Mouse (Mus musculus) stomach, postnatal 0 days (tissue): ENCODE data around the gene Mknk2.

Source experiments
- CTCF ChIP-seq: IDR thresholded peaks from 2 replicates; pipeline ENCODE4 v1.5.1; 2016; ENCODE audit warnings: antibody characterized with exemption, low read depth, mild to moderate bottlenecking, moderate library complexity
- EP300 ChIP-seq: optimal IDR thresholded peaks from 2 replicates; pipeline ENCODE3; 2016; ENCODE audit warnings: antibody characterized with exemption

- TF ChIP-seq CTCF (no peak; the same call in 1 of the 2 replicates), EP300 (no peak)
Observed at GRCm38 (mm10) chr10:80622661-80623456, 55.1 kb downstream of the Mknk2 start, which contains the start of gene Csnk1g2.
